Mouse (Mus musculus) cerebellum, adult 2 months (tissue): Measurements from ENCODE around the gene Glrx5. TPM values are rescaled to one million over a fixed set of nuclear protein-coding genes. Genes with fewer than 3 reads are reported as not detected.

Experiments used
- DNase-seq, 2 experiments: peaks; one replicate each; pipeline ENCODE4 v3.0.0; 2021
- H3K27ac ChIP-seq: fragments of 200-500 bp; 2 replicates; pipeline ENCODE4 v1.5.1; 2012; ENCODE audit warnings: low read length, control low read depth, inconsistent platforms; ENCODE audit not compliant: insufficient read depth
- H3K27me3 ChIP-seq: fragments of 200-500 bp; 2 replicates; pipeline ENCODE4 v1.6.1; 2012; ENCODE audit warnings: inconsistent platforms, mild to moderate bottlenecking, low read length, moderate library complexity; ENCODE audit not compliant: control insufficient read depth, insufficient read depth
- H3K4me1 ChIP-seq: fragments of 200-500 bp; 2 replicates; pipeline ENCODE4 v1.6.1; 2011; ENCODE audit warnings: low read length; ENCODE audit not compliant: control insufficient read depth, insufficient read depth
- H3K4me3 ChIP-seq: fragments of 200-500 bp; replicated peaks from 2 replicates; pipeline ENCODE3; 2011; ENCODE audit warnings: mild to moderate bottlenecking, low read depth, low read length, control low read depth; ENCODE audit not compliant: insufficient read depth
- CTCF ChIP-seq: fragments of 200-500 bp; IDR thresholded peaks from 2 replicates; pipeline ENCODE4 v1.5.1; 2011; ENCODE audit warnings: low read depth, mild to moderate bottlenecking, control low read depth, low read length, moderate library complexity, borderline replicate concordance; ENCODE audit not compliant: insufficient read depth
- POLR2A ChIP-seq: fragments of 200-500 bp; IDR thresholded peaks from 2 replicates; pipeline ENCODE4 v1.6.1; 2011; ENCODE audit warnings: low read length, control low read depth, borderline replicate concordance; ENCODE audit not compliant: insufficient read depth
- WGBS: fragments of 180-500 bp; shearing (Covaris S2); methylation state at CpG from one replicate; pipeline ENCODE4 v1.1.7; 2018; 5-methylcytosine and 5-hydroxymethylcytosine counted together
- polyA plus RNA-seq: library from polyadenylated mRNA; depleted of rRNA; stranded (reverse); fragments of >200 nt; gene quantifications from 2 replicates; pipeline ENCODE4 v1.2.3, GENCODE M21; 2012

The Glrx5 gene
- polyA plus RNA-seq, 1 experiment: 101 TPM

DNA sequence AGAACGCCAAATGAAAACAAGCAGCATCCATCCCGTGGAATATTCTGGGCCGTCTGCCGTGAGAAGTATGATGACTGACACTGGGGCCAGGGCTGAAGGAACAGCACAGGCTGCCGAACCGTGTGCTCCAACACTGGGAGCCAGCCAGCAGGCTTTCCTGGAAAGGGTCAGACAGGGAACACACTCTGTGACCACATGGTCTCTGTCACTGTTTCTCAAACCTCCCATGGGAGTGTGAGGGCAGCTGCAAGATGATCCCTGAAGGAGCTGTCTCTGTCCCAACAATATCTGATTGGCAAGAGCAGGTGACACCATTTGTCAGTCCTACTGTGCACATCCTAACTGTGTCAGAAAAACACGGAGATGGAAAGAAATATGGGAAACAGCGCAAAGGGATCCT, 39.6 kb upstream of the Glrx5 start:
- no peak for DNase-seq
- Histone ChIP-seq H3K4me1 (no peaks in the 10 kb centered on the region), H3K27me3 (no peaks in the 10 kb centered on the region), H3K4me3 (no peak overlapping the region), H3K27ac (no peak overlapping the region)
- TF ChIP-seq POLR2A (no peak), CTCF (no peak)
- 31% methylated on average over 8 of the region's 8 CpGs for WGBS

GRCm38 (mm10) chr12:104995259-104995876, 37.1 kb upstream of the Glrx5 start:
- Histone ChIP-seq H3K4me3 (no peak overlapping the region), H3K27ac (no peak overlapping the region), H3K4me1 (no peaks in the 10 kb centered on the region), H3K27me3 (no peaks in the 10 kb centered on the region)
- TF ChIP-seq POLR2A (no peak), CTCF (no peak)
- DNase-seq: no peak
- 87% methylated on average over 12 of the region's 12 CpGs for WGBS

GRCm38 (mm10) chr12:104996012-104996728, 36.3 kb upstream of the Glrx5 start:
- WGBS: 88% methylated on average over 9 of the region's 9 CpGs
- H3K27me3 ChIP-seq: no peaks in the 10 kb centered on the region
- no peak for DNase-seq
- no peak overlapping the region for H3K4me3 ChIP-seq
- TF ChIP-seq CTCF: no peak
- TF ChIP-seq POLR2A: no peak
- no peaks in the 10 kb centered on the region for H3K4me1 ChIP-seq
- H3K27ac ChIP-seq: no peak overlapping the region

GRCm38 (mm10) chr12:104997159-104997558, 35.3 kb upstream of the Glrx5 start:
- WGBS: 87% methylated on average over 10 of the region's 10 CpGs
- no peak overlapping the region for H3K4me3 ChIP-seq
- TF ChIP-seq CTCF: no peak
- H3K27ac ChIP-seq: no peak overlapping the region
- H3K27me3 ChIP-seq: no peaks in the 10 kb centered on the region
- no peaks in the 10 kb centered on the region for H3K4me1 ChIP-seq
- no peak for DNase-seq

- no peak overlapping the region for H3K27ac ChIP-seq
- no peak for DNase-seq
- TF ChIP-seq POLR2A: no peak
- no peak for TF ChIP-seq CTCF
- no peaks in the 10 kb centered on the region for H3K4me1 ChIP-seq
- no peaks in the 10 kb centered on the region for H3K27me3 ChIP-seq
- no peak overlapping the region for H3K4me3 ChIP-seq
- WGBS: 84% methylated on average over 10 of the region's 10 CpGs
Observed at GRCm38 (mm10) chr12:104997641-104998293, 34.7 kb upstream of the Glrx5 start.

DNA sequence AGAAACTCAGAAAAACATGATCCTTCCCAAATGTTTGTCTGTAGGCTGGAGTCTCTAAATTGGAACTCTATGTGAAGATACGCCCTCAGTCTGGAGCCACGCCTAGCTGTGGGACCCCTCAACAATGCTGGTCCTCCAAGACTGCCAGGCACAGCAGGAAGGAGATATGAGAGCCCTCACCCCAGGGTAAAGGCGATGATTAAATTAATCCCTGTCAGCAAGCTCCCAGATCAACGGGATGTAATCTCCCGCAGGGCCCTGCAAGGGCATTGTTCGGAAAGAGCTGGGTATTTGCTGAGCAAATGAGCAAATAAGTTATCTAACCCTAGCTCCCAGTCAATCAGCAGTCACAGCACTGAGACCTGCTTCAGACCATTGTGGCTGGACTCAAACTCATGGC, 33.9 kb upstream of the Glrx5 start:
- TF ChIP-seq POLR2A: no peak
- TF ChIP-seq CTCF: no peak

DNA sequence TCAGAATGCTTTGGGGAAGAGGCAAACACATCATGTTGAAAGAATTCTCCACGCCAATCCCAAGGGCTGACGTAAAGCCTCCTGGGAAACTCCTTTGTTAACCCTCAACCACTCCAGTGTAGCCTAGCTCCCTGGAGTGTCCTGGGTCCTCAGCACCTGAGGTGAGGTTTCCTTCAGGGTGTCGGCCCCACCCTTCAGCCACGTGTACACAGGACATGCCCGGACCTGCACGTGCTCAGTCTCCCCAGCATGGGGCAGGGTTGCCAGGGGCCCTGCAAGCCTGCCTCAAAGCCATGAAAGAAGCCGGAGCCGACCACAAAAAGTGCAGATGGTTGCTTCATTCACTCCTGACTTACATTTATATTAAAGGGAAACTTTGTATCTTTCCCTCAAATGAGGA, 33.3 kb upstream of the Glrx5 start:
- Histone ChIP-seq H3K27me3 (no peaks in the 10 kb centered on the region), H3K4me3 (no peak overlapping the region), H3K4me1 (no peaks in the 10 kb centered on the region), H3K27ac (no peak overlapping the region)
- TF ChIP-seq CTCF: no peak
- no peak for TF ChIP-seq POLR2A
- 51% methylated on average over 8 of the region's 8 CpGs for WGBS
- DNase-seq: no peak

More for the DNA sequence above, 33.9 kb upstream of the Glrx5 start:
- Histone ChIP-seq H3K27ac (no peak overlapping the region), H3K4me3 (no peak overlapping the region), H3K27me3 (no peaks in the 10 kb centered on the region), H3K4me1 (no peaks in the 10 kb centered on the region)
- DNase-seq: no peak
- WGBS: 66% methylated on average over 6 of the region's 6 CpGs
